Mouse (Mus musculus) fibroblast of lung, adult 2 months (primary cell): Measurements from ENCODE around the gene Cage1.

ENCODE experiments used
- DNase-seq: peaks from one replicate; pipeline ENCODE4 v3.0.0-alpha.2; 2011; ENCODE audit warnings: low read depth

The Cage1 gene

DNA sequence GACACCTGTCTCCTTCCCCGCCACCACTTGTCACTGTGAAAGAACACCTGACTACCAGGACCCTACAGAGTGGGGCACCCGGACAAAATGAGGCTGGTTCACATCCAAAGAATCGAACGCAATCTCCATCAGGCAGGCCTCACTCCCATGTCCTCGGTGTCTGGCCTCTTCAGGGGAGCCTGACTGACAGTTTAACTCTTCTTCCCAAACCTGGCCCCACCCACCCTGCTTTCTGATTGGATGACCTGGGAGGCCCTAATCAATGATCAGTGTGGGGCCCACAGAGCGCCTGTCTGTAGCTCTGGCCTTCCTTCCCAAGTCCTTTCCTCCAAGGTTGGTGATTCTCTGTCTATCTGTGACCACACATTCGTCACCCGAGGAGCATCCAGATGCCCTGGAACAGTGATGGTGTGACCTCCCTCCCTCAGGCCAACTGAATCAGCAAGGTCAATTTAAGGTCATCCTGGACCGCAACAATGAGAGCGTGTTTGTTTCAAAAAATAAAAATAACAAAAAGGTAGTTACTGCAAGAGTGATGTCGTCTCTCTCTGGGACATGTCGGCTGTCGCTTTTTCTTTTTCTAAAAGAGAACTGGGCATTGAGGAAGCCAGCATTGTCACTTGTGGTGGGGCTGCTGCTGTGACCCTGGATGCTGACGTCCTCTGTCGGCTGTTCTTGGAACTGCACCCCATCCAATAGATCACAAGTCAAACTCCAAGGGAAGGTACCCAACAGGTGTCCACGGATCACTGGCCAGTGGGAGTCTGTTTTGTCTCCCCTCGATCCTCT is 71.5 kb downstream of the Cage1 start:
- no peak for DNase-seq

DNA sequence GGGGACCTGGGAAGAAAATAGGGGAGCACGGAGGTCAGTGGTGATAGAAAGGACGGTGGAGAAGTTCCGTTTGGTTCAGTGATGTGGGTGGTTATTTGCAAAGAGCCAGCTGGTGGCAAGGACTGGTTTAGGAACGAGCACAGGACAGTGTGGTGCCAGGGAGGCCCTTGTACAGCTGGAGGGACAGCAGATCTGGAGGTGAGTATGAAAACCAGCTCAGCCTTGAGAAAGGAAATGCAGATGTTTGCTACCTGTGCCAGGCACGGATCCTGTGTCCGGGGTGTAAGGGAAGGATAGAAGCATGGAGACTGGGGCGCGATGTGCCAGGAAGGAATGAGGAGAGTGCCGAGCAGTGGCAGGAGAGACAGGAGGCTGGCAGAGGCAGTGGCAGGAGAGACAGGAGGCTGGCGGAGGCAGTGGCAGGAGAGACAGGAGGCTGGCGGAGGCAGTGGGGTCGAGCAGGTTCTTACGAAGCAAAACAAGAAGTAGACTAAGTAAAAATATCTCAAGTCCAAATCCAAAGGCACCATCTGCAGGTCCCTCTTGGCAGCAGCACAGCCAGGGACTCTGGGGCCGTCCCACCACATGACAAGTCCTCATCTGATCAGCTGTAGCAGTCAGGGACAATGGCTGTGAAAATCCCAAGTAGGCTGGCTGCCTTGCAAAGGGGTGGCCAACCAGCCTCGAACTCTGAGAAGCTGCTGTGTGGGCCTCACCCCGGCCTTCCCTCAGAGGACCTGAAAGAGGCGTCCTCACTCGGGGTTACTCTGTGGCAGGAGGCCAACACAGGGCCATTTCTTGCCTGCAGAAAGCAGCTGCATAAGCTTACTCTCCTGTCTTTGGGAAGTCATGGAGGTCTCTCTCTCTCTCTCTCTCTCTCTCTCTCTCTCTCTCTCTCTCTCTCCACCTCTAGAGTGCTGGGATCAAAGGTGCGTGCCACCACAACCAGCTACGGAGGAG is 72.5 kb downstream of the Cage1 start:
- DNase-seq: no peak

DNA sequence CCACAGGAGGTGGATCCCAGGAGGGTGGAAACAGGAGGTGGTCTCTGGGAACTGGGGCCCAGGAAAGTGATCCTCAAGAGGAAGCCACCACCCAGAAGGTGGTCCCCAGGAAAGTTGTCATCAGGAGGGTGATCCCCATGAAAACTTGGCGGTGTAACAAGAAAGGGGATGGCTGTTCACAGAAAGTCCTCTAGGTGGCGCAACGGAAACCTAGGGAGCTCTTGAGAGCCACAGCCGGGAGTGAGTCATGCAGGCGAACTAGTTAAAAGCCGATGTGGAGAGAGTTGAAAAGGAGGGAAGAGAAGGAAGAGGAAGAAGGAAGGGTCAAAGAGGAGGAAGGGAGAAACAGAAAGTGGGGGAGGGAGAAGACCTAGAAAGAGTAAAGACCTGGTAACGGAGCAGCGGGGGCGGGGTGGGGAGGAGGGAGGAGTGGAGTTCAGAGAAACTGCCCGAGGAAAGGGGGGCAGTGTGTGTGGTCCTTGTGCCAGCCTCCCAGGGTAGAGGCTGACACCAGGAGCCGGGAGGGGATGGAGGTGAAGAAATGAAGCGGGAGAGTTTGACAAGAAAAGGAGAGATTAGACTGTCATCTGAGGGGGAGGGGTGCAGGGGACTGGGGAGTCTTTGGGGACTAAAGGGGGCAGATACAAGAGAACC is 73.4 kb downstream of the Cage1 start:
- peak; percentile 73 for DNase-seq

DNA sequence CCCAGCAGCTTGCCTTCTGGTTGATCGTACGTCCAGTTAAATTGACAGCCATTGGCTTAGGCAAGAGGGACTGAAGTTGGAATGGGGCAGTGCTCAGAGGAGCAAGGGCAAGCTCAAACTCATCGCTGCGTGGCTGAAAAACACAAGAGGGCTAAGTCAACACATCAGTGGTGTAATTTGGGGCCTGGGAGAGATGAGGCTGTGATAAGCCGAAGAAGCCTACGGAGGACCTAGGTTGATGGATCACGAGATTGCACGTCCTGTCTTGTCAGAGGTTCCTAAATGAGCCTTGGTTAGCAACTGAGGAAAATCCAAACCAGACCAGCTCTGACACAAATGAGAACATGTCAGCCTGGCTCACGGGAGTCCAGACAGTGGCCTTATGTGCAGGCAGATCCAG is 74.3 kb downstream of the Cage1 start:
- no peak for DNase-seq

DNA sequence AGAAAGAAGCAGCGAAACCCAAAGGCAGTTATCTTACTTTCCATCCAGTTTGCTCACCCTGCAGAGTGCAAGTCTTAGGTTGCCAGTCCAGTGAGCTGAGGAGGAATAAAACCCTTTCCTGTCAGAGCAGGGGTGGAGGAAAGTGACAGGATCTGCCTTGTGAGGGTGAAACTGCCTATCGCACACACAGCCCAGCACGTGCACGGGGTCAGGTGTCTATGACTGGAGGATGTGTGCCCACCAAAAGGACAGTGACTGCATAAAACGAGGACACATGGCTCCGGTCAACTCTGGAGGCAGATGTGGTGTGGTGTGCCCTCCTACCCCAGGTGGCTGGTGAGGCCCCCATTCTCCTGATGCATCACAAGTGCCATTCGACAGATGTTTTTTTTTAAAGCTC is 76.9 kb downstream of the Cage1 start:
- DNase-seq: no peak

DNA sequence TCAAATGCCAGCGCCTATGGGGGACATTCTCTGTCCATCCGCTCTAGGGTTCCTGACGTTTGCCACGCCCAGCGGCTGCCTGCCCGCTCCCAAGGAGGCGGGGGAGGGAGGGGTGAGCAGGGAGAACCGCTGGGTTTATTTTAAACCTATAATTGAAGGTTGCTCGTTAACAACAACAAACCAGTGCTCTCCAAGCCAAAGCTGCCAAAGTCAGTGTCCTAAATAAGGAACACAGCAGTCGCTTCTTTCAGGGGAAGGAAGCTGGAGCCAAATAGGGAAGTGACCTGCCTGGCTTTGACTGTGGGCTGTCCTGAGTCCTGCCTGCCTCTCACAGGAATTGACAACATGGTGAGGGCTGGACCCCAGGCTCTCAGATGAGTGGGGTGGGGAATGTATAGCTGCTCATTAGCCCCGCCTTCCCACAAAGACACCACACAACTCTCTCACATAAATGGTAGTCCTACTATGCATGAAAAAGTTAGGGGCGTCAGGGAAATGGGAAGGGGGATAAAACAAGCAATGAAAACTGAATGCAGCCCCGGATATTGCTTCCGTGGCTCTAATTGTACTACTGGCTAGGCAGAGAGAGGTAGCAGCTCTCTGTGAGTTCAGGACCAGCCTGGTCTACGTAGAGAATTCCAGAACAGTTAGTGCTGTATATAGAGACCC is 77.5 kb downstream of the Cage1 start:
- DNase-seq: no peak

DNA sequence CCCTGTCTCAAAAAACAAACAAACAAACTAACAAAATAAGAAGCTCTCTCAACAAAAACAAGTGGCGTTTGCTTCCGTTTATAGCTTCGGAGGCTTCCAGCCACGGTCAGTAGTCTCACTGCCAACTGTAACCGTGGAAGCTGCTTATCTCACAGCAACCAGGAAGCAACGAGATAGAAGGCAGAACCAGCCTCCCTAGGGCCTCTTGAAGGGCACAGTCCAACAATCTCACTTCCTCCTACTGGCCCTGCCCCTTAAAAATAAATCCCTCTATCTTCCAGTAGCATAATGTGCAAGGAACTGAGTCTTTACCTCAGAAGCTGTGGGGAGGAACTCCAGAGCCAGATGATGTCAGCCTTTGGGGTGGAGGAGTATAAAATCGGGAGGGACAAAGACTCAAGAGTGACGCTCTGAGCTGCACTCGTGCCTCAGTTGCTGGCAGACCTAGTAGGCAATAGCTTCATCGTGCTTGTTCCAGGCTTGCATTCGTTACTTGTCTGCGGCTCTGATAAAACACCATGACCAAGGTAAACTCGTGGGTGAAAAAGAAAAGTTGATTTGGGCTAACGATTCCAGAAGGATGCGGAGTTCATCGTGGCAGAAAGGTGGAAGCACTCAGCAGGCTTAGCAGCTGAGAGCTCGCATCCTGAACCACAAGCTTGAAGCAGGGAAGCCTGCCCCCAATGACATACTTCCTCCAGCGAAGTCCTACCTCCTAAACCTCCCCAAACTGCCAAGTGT is 78.2 kb downstream of the Cage1 start:
- DNase-seq: no peak
